In genomic region chr2:128699201-128699885, GRCm38 (mm10) we compare ENCODE assay signal across 8 mouse cellular contexts. TPM values are rescaled to one million over a fixed set of nuclear protein-coding genes. Genes with fewer than 3 reads are reported as not detected.
DNase-seq lines count a peak whose midpoint lies in the region; ATAC-seq lines count a peak whose summit lies in the region.

No protein-coding gene starts in this region.

- intact Hi-C loops in heart, postnatal 25 days (cut with DNase I): loop anchor here (2.0 to 5.0 kb wide), 2 partner anchors 61 to 248 kb away; no protein-coding TSS in a partner anchor

- peak overlapping the region; percentile 64 for H3K9ac ChIP-seq in midbrain, embryonic 13.5 days (replicated peaks)

- H3K4me1 ChIP-seq in embryonic facial prominence, embryonic 10.5 days: peaks cover 33% of the 10 kb centered on the region
- H3K4me1 ChIP-seq in limb, embryonic 10.5 days: peaks cover 24% of the 10 kb centered on the region
- peaks cover 22% of the 10 kb centered on the region for H3K4me1 ChIP-seq in midbrain, embryonic 13.5 days (replicated peaks)

- ATAC-seq in midbrain, embryonic 13.5 days: no peak

- peak overlapping the region; percentile 91 for H3K27ac ChIP-seq in embryonic facial prominence, embryonic 10.5 days (replicated peaks)
- H3K27ac ChIP-seq in limb, embryonic 10.5 days: peak overlapping the region; percentile 92
- no peak overlapping the region for H3K27ac ChIP-seq in midbrain, embryonic 13.5 days

- peak; percentile 29 for DNase-seq in ovary, adult 18-20 months (ENCODE audit: low spot score)
- DNase-seq in ovary, postnatal 10 days (ENCODE audit: low spot score): no peak
- DNase-seq in embryonic facial prominence, embryonic 10.5 days (ENCODE audit: low spot score): peak; percentile 67
- peak; percentile 10 for DNase-seq in heart, postnatal 25 days (ENCODE audit: low spot score)
- DNase-seq in limb, embryonic 10.5 days (ENCODE audit: low spot score): peak; percentile 77
- DNase-seq in spleen, postnatal 36 days (ENCODE audit: low spot score in 2 of 2): no peak
- DNase-seq in thymus, adult 18-20 months: no peak

- H3K36me3 ChIP-seq in embryonic facial prominence, embryonic 10.5 days (replicated peaks): peaks cover 26% of the 10 kb centered on the region
- peaks cover 40% of the 10 kb centered on the region for H3K36me3 ChIP-seq in limb, embryonic 10.5 days
- H3K36me3 ChIP-seq in midbrain, embryonic 13.5 days: no peaks in the 10 kb centered on the region

- no peaks in the 10 kb centered on the region for H3K9me3 ChIP-seq in embryonic facial prominence, embryonic 10.5 days
- H3K9me3 ChIP-seq in limb, embryonic 10.5 days (replicated peaks): no peaks in the 10 kb centered on the region
- no peaks in the 10 kb centered on the region for H3K9me3 ChIP-seq in midbrain, embryonic 13.5 days

- H3K27me3 ChIP-seq in embryonic facial prominence, embryonic 10.5 days (replicated peaks; ENCODE audit: low read depth, poor library complexity, severe bottlenecking): no peaks in the 10 kb centered on the region
- H3K27me3 ChIP-seq in limb, embryonic 10.5 days (ENCODE audit: low read depth, poor library complexity, severe bottlenecking): no peaks in the 10 kb centered on the region
- peaks cover 31% of the 10 kb centered on the region for H3K27me3 ChIP-seq in midbrain, embryonic 13.5 days

- peak overlapping the region; percentile 78 for H3K4me3 ChIP-seq in embryonic facial prominence, embryonic 10.5 days
- peak overlapping the region; percentile 76 for H3K4me3 ChIP-seq in limb, embryonic 10.5 days
- H3K4me3 ChIP-seq in midbrain, embryonic 13.5 days (replicated peaks): peak overlapping the region; percentile 51

- peak overlapping the region; percentile 91 for H3K4me2 ChIP-seq in midbrain, embryonic 13.5 days (replicated peaks)

- WGBS in embryonic facial prominence, embryonic 10.5 days: under 1% methylated on average over 24 of the region's 24 CpGs
- WGBS in limb, embryonic 10.5 days: under 1% methylated on average over 24 of the region's 24 CpGs
- under 1% methylated on average over 24 of the region's 24 CpGs for WGBS in midbrain, embryonic 13.5 days

RNA-seq across cellular contexts. Expression of gene Mertk, which starts 0.6 kb away (rescaled TPM):
- 9.3 and 12.2 TPM in 2 replicates for polyA plus RNA-seq in embryonic facial prominence, embryonic 10.5 days (2016; fragmentation: Nextera tagmentation; extraction: Ambion mirVana)
- total RNA-seq in heart, postnatal 25 days (2021): 1 to 10 TPM; 4.0 to 5.0 TPM
- polyA plus RNA-seq in limb, embryonic 10.5 days (2016; fragmentation: Nextera tagmentation; extraction: Ambion mirVana): 14.5 and 22.3 TPM in 2 replicates
- polyA plus RNA-seq in midbrain, embryonic 13.5 days (2015; fragmentation: Nextera tagmentation; extraction: Ambion mirVana): 1.4 and 1.6 TPM in 2 replicates

RNA-seq across cellular contexts. Expression of gene Anapc1, which starts 12.2 kb away (rescaled TPM):
- polyA plus RNA-seq in embryonic facial prominence, embryonic 10.5 days (2016; fragmentation: Nextera tagmentation; extraction: Ambion mirVana): 83.1 and 93.4 TPM in 2 replicates
- total RNA-seq in heart, postnatal 25 days (2021): 10 to 100 TPM; 40.2 to 43.2 TPM
- polyA plus RNA-seq in limb, embryonic 10.5 days (2016; fragmentation: Nextera tagmentation; extraction: Ambion mirVana): 85.7 and 96.3 TPM in 2 replicates
- 55.2 and 57.9 TPM in 2 replicates for polyA plus RNA-seq in midbrain, embryonic 13.5 days (2015; fragmentation: Nextera tagmentation; extraction: Ambion mirVana)

Comparison
In these comparisons a context has a peak if more than half of its experiments do, and no peak if none do; other contexts are left out.
1. DNase-seq: peak in ovary, adult 18-20 months (single experiment), embryonic facial prominence, embryonic 10.5 days (single experiment), heart, postnatal 25 days (single experiment) and limb, embryonic 10.5 days (single experiment); none in ovary, postnatal 10 days (single experiment), spleen, postnatal 36 days (0 of 2) and thymus, adult 18-20 months (0 of 2).
2. Peak in every context shown above with its lines, with median percentiles within 50 percentile points of each other: H3K4me3 ChIP-seq.